Mouse (Mus musculus): Measurements from ENCODE around the gene Marc1. TPM values are rescaled to one million over a fixed set of nuclear protein-coding genes. Genes with fewer than 3 reads are reported as not detected.

The Marc1 gene
- total RNA-seq (2023), result not detected

DNA sequence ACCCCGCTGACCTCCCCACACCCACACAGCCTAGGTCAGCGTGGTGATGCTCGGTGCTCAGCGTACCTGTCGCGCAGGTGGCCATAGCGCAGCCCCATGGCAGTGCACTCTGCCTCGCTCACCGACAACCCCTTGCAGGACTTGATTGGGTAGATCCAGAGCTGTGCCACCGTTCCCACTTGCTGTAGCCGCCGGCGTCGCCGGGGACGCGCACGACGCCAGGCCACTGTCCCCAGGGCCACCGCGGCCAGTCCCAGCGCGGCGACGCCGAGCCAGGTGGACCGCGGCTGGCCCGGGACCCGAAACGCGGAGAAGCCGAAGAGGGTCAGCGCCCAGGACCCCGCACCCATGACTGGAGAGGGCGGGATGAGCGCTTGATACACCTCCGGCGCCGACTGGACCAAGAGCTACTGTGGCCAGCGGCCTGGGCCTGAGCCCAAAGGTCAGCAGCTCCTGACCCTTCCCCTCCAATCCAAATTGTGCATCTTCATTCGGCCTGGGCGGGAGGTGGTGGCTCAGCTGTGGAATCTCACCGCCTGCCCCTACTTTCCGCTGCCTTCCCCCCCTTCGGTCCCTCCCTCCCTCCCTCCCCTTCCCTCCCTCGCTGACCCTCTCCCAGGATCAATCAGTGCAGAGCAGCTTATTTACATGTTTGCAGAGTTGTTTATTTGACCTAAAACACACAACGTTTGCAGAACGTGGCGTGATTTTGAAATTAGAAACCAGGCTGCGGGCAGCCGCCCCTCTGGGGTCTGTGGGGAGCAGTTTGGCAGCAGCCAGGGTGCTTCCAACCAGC lies at the start of gene Marc1:
Gene Marc1, minus strand, starts transcription at position 534 of the 796 bp plus-strand sequence.

DNA sequence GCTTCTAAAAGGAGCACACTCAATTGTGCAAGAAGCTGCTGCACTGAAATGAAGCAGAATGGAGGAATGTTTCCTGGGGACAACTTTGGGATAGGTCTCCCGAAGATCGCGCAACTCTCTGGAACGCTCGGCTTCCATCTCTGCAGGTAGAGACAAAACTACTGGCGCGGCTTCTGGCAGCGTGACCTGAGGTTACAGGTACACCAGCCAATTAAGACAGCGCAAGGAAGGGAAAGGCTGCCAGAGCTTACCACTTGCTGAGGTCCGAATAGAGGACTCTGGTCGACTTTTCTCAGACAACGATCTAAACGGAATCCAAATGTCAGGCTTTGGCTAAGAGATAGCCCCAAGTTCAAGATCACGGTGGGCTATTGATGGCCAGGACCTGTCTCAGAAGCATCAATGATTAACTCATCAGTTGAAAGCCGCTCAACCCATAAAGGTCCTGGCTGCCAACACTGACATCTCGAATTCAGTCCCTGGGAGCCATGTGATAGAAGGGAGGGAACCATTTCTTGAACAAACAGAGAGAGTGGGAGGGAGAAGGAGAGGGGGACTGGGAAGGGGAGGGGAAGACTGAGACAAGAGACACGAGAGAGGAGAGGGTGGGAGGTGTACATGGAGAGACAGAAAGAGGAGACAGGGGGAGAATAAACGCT lies 35.1 kb upstream of the Marc1 start, which contains the start of gene Marc2:
Gene Marc2, minus strand, starts transcription at position 360 of the 659 bp plus-strand sequence.

Other genes with a start within 250 kb of the Marc1 start
- 0.67 TPM for gene Hlx, start 78.7 kb downstream of the Marc1 start, total RNA-seq (2023)
- gene Marc2, start 35.1 kb upstream of the Marc1 start, total RNA-seq (2023), result 124 TPM
- not detected for gene C130074G19Rik, start 71.9 kb upstream of the Marc1 start, total RNA-seq (2023)
- not detected for gene Mark1, start 188.3 kb upstream of the Marc1 start, total RNA-seq (2023)